Mouse (Mus musculus) gastrocnemius, postnatal 10 days (tissue): ENCODE measurements at regions not wholly inside any gene's neighbourhood (a gene's known extent, or its start where the extent isn't known, plus 50 kb on each side); places are given as distances from the start of the nearest gene placed in this dataset.

ENCODE experiments used
- DNase-seq: peaks from one replicate; pipeline ENCODE4 v3.0.0; 2021; ENCODE audit warnings: mixed read lengths

- no peak for DNase-seq
Observed at GRCm38 (mm10) chr5:24237201-24237600, 72.4 kb downstream of the Nupl2 start.

GRCm38 (mm10) chr5:24239006-24239405, 74.2 kb downstream of the Nupl2 start:
- no peak for DNase-seq

- DNase-seq, result no peak
Observed at GRCm38 (mm10) chr5:24244211-24244610, 79.4 kb downstream of the Nupl2 start.

GRCm38 (mm10) chr5:24255421-24255820, 90.7 kb downstream of the Nupl2 start:
- no peak for DNase-seq

- DNase-seq, result peak; percentile 63
Observed at GRCm38 (mm10) chr5:24261098-24261497, 90.3 kb downstream of the Kcnh2 start.

GRCm38 (mm10) chr5:24262146-24262545, 89.3 kb downstream of the Kcnh2 start:
- DNase-seq, result no peak

GRCm38 (mm10) chr5:24264151-24264550, 87.3 kb downstream of the Kcnh2 start:
- no peak for DNase-seq

- no peak for DNase-seq
Observed at GRCm38 (mm10) chr5:24265431-24265830, 86.0 kb downstream of the Kcnh2 start.

GRCm38 (mm10) chr5:24266344-24267295, 84.8 kb downstream of the Kcnh2 start:
- DNase-seq, result peak; percentile 76
